Mouse (Mus musculus): Measurements from ENCODE around the gene Gm9045. TPM values are rescaled to one million over a fixed set of nuclear protein-coding genes. Genes with fewer than 3 reads are reported as not detected.
"Not testable (repeated sequence)": the region's sequence is repeated elsewhere in the genome, so short reads cannot be mapped to it uniquely, and the experiment has no call there.

Gm9045 gene
- not detected in 2 replicates for polyA plus RNA-seq (2014; fragmentation: Nextera tagmentation; extraction: Ambion mirVana)

- not testable (repeated sequence) for H3K36me3 ChIP-seq (ENCODE audit: control insufficient read depth, insufficient read depth, low read length); H3K4me3 ChIP-seq (ENCODE audit: low read length); H3K27ac ChIP-seq (ENCODE audit: low read depth, low read length); H3K4me1 ChIP-seq (ENCODE audit: control insufficient read depth, insufficient read depth, low read length); H3K9me3 ChIP-seq (ENCODE audit: control insufficient read depth, low read length); H3K27me3 ChIP-seq (ENCODE audit: control insufficient read depth, insufficient read depth, low read length); ATAC-seq (ENCODE audit: low FRiP score, low TSS enrichment); H3K4me2 ChIP-seq (replicated peaks; ENCODE audit: low read depth, low read length); H3K9ac ChIP-seq (ENCODE audit: low read depth, low read length)
- WGBS = no CpG with 5 or more reads among the region's 14 CpGs
Measured at GRCm38 (mm10) chr10:118337731-118338130, at the start of gene Gm9045. Gene Gm9045, minus strand, starts transcription at chr10:118337831.

- Histone ChIP-seq H3K4me1 (ENCODE audit: control insufficient read depth, insufficient read depth, low read length) (no peaks in the 10 kb centered on the region), H3K27ac (ENCODE audit: low read depth, low read length) (no peak overlapping the region), H3K27me3 (ENCODE audit: control insufficient read depth, insufficient read depth, low read length) (no peaks in the 10 kb centered on the region), H3K9me3 (ENCODE audit: control insufficient read depth, low read length) (no peaks in the 10 kb centered on the region), H3K4me2 (replicated peaks; ENCODE audit: low read depth, low read length) (peak overlapping the region; percentile 25; the same call in 1 of the 2 replicates), H3K4me3 (ENCODE audit: low read length) (no peak overlapping the region), H3K36me3 (ENCODE audit: control insufficient read depth, insufficient read depth, low read length) (no peaks in the 10 kb centered on the region), H3K9ac (ENCODE audit: low read depth, low read length) (no peak overlapping the region)
- 7% methylated on average over 10 of the region's 10 CpGs for WGBS
- peak; percentile 91 for ATAC-seq (ENCODE audit: low FRiP score, low TSS enrichment)
Measured at GRCm38 (mm10) chr10:118370443-118370842, 32.8 kb upstream of the Gm9045 start.

GRCm38 (mm10) chr10:118369518-118369917 is 31.9 kb upstream of the Gm9045 start:
- H3K27me3 ChIP-seq (ENCODE audit: control insufficient read depth, insufficient read depth, low read length) = no peaks in the 10 kb centered on the region
- 91% methylated on average over 9 of the region's 9 CpGs for WGBS
- no peak overlapping the region for H3K9ac ChIP-seq (ENCODE audit: low read depth, low read length)
- no peak for ATAC-seq (ENCODE audit: low FRiP score, low TSS enrichment)
- no peaks in the 10 kb centered on the region for H3K9me3 ChIP-seq (ENCODE audit: control insufficient read depth, low read length)
- H3K4me3 ChIP-seq (ENCODE audit: low read length) = no peak overlapping the region
- no peaks in the 10 kb centered on the region for H3K4me1 ChIP-seq (ENCODE audit: control insufficient read depth, insufficient read depth, low read length)
- no peaks in the 10 kb centered on the region for H3K36me3 ChIP-seq (ENCODE audit: control insufficient read depth, insufficient read depth, low read length)
- H3K27ac ChIP-seq (ENCODE audit: low read depth, low read length) = no peak overlapping the region
- H3K4me2 ChIP-seq (replicated peaks; ENCODE audit: low read depth, low read length) = no peak overlapping the region

- WGBS = no CpG with 5 or more reads among the region's 11 CpGs
- H3K4me1 ChIP-seq (ENCODE audit: control insufficient read depth, insufficient read depth, low read length); H3K9ac ChIP-seq (ENCODE audit: low read depth, low read length); H3K27ac ChIP-seq (ENCODE audit: low read depth, low read length); H3K27me3 ChIP-seq (ENCODE audit: control insufficient read depth, insufficient read depth, low read length); H3K36me3 ChIP-seq (ENCODE audit: control insufficient read depth, insufficient read depth, low read length); H3K4me2 ChIP-seq (replicated peaks; ENCODE audit: low read depth, low read length); H3K4me3 ChIP-seq (ENCODE audit: low read length); H3K9me3 ChIP-seq (ENCODE audit: control insufficient read depth, low read length); ATAC-seq (ENCODE audit: low FRiP score, low TSS enrichment): not testable (repeated sequence)
Measured at GRCm38 (mm10) chr10:118354005-118354404, 16.4 kb upstream of the Gm9045 start, which contains the start of gene Gm9049. Gene Gm9049, minus strand, starts transcription at chr10:118354105.

- not testable (repeated sequence) for H3K27ac ChIP-seq (ENCODE audit: low read depth, low read length); H3K27me3 ChIP-seq (ENCODE audit: control insufficient read depth, insufficient read depth, low read length); H3K4me2 ChIP-seq (replicated peaks; ENCODE audit: low read depth, low read length); H3K9ac ChIP-seq (ENCODE audit: low read depth, low read length); H3K4me1 ChIP-seq (ENCODE audit: control insufficient read depth, insufficient read depth, low read length); H3K36me3 ChIP-seq (ENCODE audit: control insufficient read depth, insufficient read depth, low read length); H3K4me3 ChIP-seq (ENCODE audit: low read length); ATAC-seq (ENCODE audit: low FRiP score, low TSS enrichment); H3K9me3 ChIP-seq (ENCODE audit: control insufficient read depth, low read length)
- 86% methylated on average over 1 of the region's 14 CpGs for WGBS
Measured at GRCm38 (mm10) chr10:118348579-118348978, 10.9 kb upstream of the Gm9045 start, which contains the start of gene Gm9048. Gene Gm9048, minus strand, starts transcription at chr10:118348679.

GRCm38 (mm10) chr10:118343155-118343554 is 5.5 kb upstream of the Gm9045 start, which contains the start of gene Gm9046:
Gene Gm9046, minus strand, starts transcription at chr10:118343255.
- not testable (repeated sequence) for H3K9me3 ChIP-seq (ENCODE audit: control insufficient read depth, low read length); H3K9ac ChIP-seq (ENCODE audit: low read depth, low read length); H3K4me3 ChIP-seq (ENCODE audit: low read length); ATAC-seq (ENCODE audit: low FRiP score, low TSS enrichment); H3K4me1 ChIP-seq (ENCODE audit: control insufficient read depth, insufficient read depth, low read length); H3K36me3 ChIP-seq (ENCODE audit: control insufficient read depth, insufficient read depth, low read length); H3K27me3 ChIP-seq (ENCODE audit: control insufficient read depth, insufficient read depth, low read length); H3K27ac ChIP-seq (ENCODE audit: low read depth, low read length); H3K4me2 ChIP-seq (replicated peaks; ENCODE audit: low read depth, low read length)
- no CpG with 5 or more reads among the region's 14 CpGs for WGBS

GRCm38 (mm10) chr10:118332308-118332707 is 5.3 kb downstream of the Gm9045 start, which contains the start of gene Gm9044:
Gene Gm9044, minus strand, starts transcription at chr10:118332408.
- no CpG with 5 or more reads among the region's 14 CpGs for WGBS
- ATAC-seq (ENCODE audit: low FRiP score, low TSS enrichment); H3K4me3 ChIP-seq (ENCODE audit: low read length); H3K4me1 ChIP-seq (ENCODE audit: control insufficient read depth, insufficient read depth, low read length); H3K9me3 ChIP-seq (ENCODE audit: control insufficient read depth, low read length); H3K36me3 ChIP-seq (ENCODE audit: control insufficient read depth, insufficient read depth, low read length); H3K4me2 ChIP-seq (replicated peaks; ENCODE audit: low read depth, low read length); H3K9ac ChIP-seq (ENCODE audit: low read depth, low read length); H3K27ac ChIP-seq (ENCODE audit: low read depth, low read length); H3K27me3 ChIP-seq (ENCODE audit: control insufficient read depth, insufficient read depth, low read length): not testable (repeated sequence)

- not testable (repeated sequence) for H3K4me2 ChIP-seq (replicated peaks; ENCODE audit: low read depth, low read length); H3K9me3 ChIP-seq (ENCODE audit: control insufficient read depth, low read length); H3K36me3 ChIP-seq (ENCODE audit: control insufficient read depth, insufficient read depth, low read length); H3K4me1 ChIP-seq (ENCODE audit: control insufficient read depth, insufficient read depth, low read length); H3K27me3 ChIP-seq (ENCODE audit: control insufficient read depth, insufficient read depth, low read length); H3K4me3 ChIP-seq (ENCODE audit: low read length); H3K27ac ChIP-seq (ENCODE audit: low read depth, low read length); ATAC-seq (ENCODE audit: low FRiP score, low TSS enrichment); H3K9ac ChIP-seq (ENCODE audit: low read depth, low read length)
- no CpG with 5 or more reads among the region's 11 CpGs for WGBS
Measured at GRCm38 (mm10) chr10:118326869-118327268, 10.8 kb downstream of the Gm9045 start, which contains the start of gene Gm9040. Gene Gm9040, minus strand, starts transcription at chr10:118326969.

- H3K27me3 ChIP-seq (ENCODE audit: control insufficient read depth, insufficient read depth, low read length) = no peaks in the 10 kb centered on the region
- ATAC-seq (ENCODE audit: low FRiP score, low TSS enrichment) = no peak
- H3K4me2 ChIP-seq (replicated peaks; ENCODE audit: low read depth, low read length) = no peak overlapping the region
- WGBS = 77% methylated on average over 8 of the region's 8 CpGs
- H3K9me3 ChIP-seq (ENCODE audit: control insufficient read depth, low read length) = no peaks in the 10 kb centered on the region
- H3K9ac ChIP-seq (ENCODE audit: low read depth, low read length) = no peak overlapping the region
- no peaks in the 10 kb centered on the region for H3K4me1 ChIP-seq (ENCODE audit: control insufficient read depth, insufficient read depth, low read length)
- no peak overlapping the region for H3K27ac ChIP-seq (ENCODE audit: low read depth, low read length)
- no peak overlapping the region for H3K4me3 ChIP-seq (ENCODE audit: low read length)
- no peaks in the 10 kb centered on the region for H3K36me3 ChIP-seq (ENCODE audit: control insufficient read depth, insufficient read depth, low read length)
Measured at GRCm38 (mm10) chr10:118319024-118319423, 18.6 kb downstream of the Gm9045 start.
